Mouse (Mus musculus) liver, adult (tissue): Measurements from ENCODE around the gene Abcd1.

Experiments
- GATA4 ChIP-seq: IDR thresholded peaks from 2 replicates; pipeline ENCODE4 v1.6.1; 2014; ENCODE audit warnings: mild to moderate bottlenecking, low read length; ENCODE audit not compliant: insufficient replicate concordance

Abcd1 gene

GRCm38 (mm10) chrX:73786364-73787224, 70.2 kb downstream of the Abcd1 start, which contains the start of the genes Idh3g and Ssr4:
Gene Idh3g (minus strand): TSS chrX:73786897.
Gene Ssr4 (plus strand): TSS chrX:73787028.
- no peak for TF ChIP-seq GATA4

DNA sequence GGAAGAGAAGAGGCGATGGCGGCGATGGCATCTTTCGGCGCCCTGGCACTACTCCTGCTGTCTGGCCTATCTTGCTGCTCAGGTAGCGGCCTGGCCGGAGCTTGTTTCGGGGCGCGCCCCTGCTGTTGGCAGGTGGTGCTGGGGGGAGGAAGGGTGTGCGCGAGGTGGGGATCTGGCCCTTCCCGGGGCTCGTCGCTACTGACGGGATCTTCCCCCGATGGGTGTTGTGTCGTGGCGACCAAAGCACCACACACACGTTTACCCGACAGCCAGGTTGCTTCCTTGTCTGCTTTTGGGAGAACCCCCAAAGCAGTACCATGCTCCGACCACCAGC, 70.8 kb downstream of the Abcd1 start:
- no peak for TF ChIP-seq GATA4
